Mouse (Mus musculus) lung, embryonic 14.5 days (tissue): ENCODE data around the gene Ccr5. TPM values are rescaled to one million over a fixed set of nuclear protein-coding genes. Genes with fewer than 3 reads are reported as not detected.
"Not testable (repeated sequence)": the region's sequence is repeated elsewhere in the genome, so short reads cannot be mapped to it uniquely, and the experiment has no call there.

Experiments
- ATAC-seq: fragments of 200-750 bp; cut with Nextera tagmentation; 2 replicates; pipeline ENCODE4 v1.8.0; 2017; ENCODE audit warnings: mild to moderate bottlenecking, moderate TSS enrichment, moderate library complexity; ENCODE audit not compliant: insufficient read depth
- DNase-seq: peaks from one replicate; pipeline ENCODE4 v3.0.0-alpha.2; 2015
- H3K27ac ChIP-seq: fragments of 300-500 bp; sonication (generic); 2 replicates; pipeline ENCODE4 v1.5.1; 2014; ENCODE audit warnings: low read depth, mild to moderate bottlenecking, moderate library complexity
- H3K27me3 ChIP-seq: fragments of 300-500 bp; sonication (generic); 2 replicates; pipeline ENCODE4 v1.6.1; 2014; ENCODE audit warnings: low read length, control low read depth; ENCODE audit not compliant: insufficient read depth
- H3K36me3 ChIP-seq: fragments of 300-500 bp; sonication (generic); 2 replicates; pipeline ENCODE4 v1.6.1; 2014; ENCODE audit warnings: control low read depth; ENCODE audit not compliant: insufficient read depth
- H3K4me1 ChIP-seq: fragments of 300-500 bp; sonication (generic); 2 replicates; pipeline ENCODE4 v1.6.1; 2014; ENCODE audit warnings: antibody characterized with exemption, control low read depth; ENCODE audit not compliant: insufficient read depth
- H3K4me2 ChIP-seq: fragments of 300-500 bp; sonication (generic); 2 replicates; pipeline ENCODE4 v1.6.1; 2014; ENCODE audit warnings: mild to moderate bottlenecking
- H3K4me3 ChIP-seq: fragments of 300-500 bp; sonication (generic); 2 replicates; pipeline ENCODE4 v1.5.1; 2014; ENCODE audit warnings: low read depth, low read length
- H3K9ac ChIP-seq: fragments of 300-500 bp; sonication (generic); 2 replicates; pipeline ENCODE4 v1.6.1; 2014
- H3K9me3 ChIP-seq: fragments of 300-500 bp; sonication (generic); 2 replicates; pipeline ENCODE4 v1.6.1; 2016; ENCODE audit warnings: low read depth, low read length, control low read depth
- CTCF ChIP-seq: IDR thresholded peaks from 2 replicates; pipeline ENCODE4 v1.5.1; 2016; ENCODE audit warnings: antibody characterized with exemption, low read depth
- WGBS: fragments of 180-500 bp; shearing (Covaris S2); extraction: QIAGEN DNeasy Blood & Tissue Kit; methylation state at CpG from one replicate; pipeline ENCODE4 v1.1.7; 2014; 5-methylcytosine and 5-hydroxymethylcytosine counted together
- polyA plus RNA-seq: library from polyadenylated mRNA; unstranded; fragments of >200 nt; fragmentation: Nextera tagmentation; extraction: Ambion mirVana; gene quantifications from 2 replicates; pipeline ENCODE4 v1.2.1, GENCODE M21; 2014

Ccr5 gene
- polyA plus RNA-seq, 1 experiment from 2014 or later: 0.37 TPM

DNA sequence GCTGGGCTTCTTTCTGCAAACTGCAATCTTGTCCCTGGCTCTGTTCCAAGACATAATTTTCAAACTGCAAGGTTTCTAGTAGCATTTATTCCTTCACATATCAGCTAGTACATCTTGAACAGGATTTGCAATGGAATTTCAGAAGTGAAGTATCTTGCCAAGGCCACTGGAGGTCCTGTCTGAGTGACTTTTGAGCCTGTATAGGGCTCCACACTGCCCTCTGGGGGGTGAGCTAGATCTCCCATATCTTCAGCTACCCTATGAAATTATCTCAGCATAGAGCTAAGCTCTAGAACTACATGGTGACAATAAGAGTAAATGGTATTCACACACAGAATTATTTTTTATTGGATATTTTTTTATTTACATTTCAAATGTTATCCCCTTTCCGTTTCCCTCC is 2.9 kb upstream of the Ccr5 start:
- TF ChIP-seq CTCF: peak; percentile 51
- Histone ChIP-seq H3K9me3 (no peaks in the 10 kb centered on the region), H3K4me3 (no peak overlapping the region), H3K9ac (no peak overlapping the region), H3K27ac (no peak overlapping the region), H3K27me3 (no peaks in the 10 kb centered on the region), H3K36me3 (no peaks in the 10 kb centered on the region), H3K4me1 (no peaks in the 10 kb centered on the region), H3K4me2 (no peak overlapping the region)
- DNase-seq: peak; percentile 51
- ATAC-seq: no peak
- 89% methylated on average over 1 of the region's 1 CpGs for WGBS

DNA sequence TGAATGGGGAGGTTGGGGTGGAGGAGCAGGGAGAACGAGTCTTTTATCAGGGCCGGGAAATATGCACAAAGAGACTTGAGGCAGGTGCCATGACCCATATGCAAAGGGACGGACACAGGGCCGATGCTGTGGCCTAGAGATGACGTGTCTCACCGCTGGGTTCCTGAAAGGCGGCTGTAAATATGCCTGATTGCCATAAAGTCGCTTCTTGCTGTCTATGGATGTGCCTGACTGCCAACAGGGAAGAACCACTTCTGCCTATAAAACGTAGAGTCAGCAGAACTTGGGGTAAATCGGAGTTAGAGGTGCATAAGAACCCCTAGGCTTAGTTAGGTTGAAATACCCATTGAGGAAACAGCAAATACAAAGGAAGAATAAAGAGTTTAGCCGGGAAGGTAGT is 4.2 kb downstream of the Ccr5 start:
- H3K9ac ChIP-seq: no peak overlapping the region
- 76% methylated on average over 11 of the region's 11 CpGs for WGBS
- H3K4me3 ChIP-seq: no peak overlapping the region
- DNase-seq (no peak), ATAC-seq (no peak)
- H3K27me3 ChIP-seq: no peaks in the 10 kb centered on the region
- H3K36me3 ChIP-seq: no peaks in the 10 kb centered on the region
- H3K27ac ChIP-seq: no peak overlapping the region
- H3K9me3 ChIP-seq: no peaks in the 10 kb centered on the region
- TF ChIP-seq CTCF: no peak
- no peak overlapping the region for H3K4me2 ChIP-seq
- H3K4me1 ChIP-seq: no peaks in the 10 kb centered on the region; the same call in 1 of the 2 replicates

DNA sequence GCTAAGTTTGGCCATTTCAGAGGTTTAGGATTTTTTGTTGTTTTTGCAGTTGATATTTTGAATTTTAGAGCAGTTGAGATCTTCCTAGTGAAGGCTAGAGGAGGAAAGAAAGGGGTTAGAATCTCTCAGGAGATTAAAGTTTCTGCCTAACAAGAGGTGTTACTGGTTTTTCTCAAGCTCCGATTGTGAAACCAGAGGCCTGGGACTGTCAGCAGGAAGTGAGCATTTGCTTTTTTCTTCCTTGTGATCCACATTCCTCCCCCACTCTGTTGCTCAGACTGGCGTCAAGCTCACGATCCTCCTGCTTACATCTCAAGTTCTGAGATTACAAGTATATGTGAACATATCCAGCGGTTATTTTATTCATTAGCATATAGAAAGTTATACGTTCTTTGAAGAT is 5.0 kb downstream of the Ccr5 start:
- no peaks in the 10 kb centered on the region for H3K9me3 ChIP-seq
- DNase-seq (peak; percentile 72), ATAC-seq (peak; percentile 73; the same call in 1 of the 2 replicates)
- no peak overlapping the region for H3K4me3 ChIP-seq
- no peaks in the 10 kb centered on the region for H3K27me3 ChIP-seq
- no peak overlapping the region for H3K9ac ChIP-seq
- no peak overlapping the region; the same call in 1 of the 2 replicates for H3K27ac ChIP-seq
- no peaks in the 10 kb centered on the region; the same call in 1 of the 2 replicates for H3K4me1 ChIP-seq
- no peak overlapping the region for H3K4me2 ChIP-seq
- WGBS: 16% methylated on average over 5 of the region's 5 CpGs
- no peak for TF ChIP-seq CTCF
- no peaks in the 10 kb centered on the region for H3K36me3 ChIP-seq

DNA sequence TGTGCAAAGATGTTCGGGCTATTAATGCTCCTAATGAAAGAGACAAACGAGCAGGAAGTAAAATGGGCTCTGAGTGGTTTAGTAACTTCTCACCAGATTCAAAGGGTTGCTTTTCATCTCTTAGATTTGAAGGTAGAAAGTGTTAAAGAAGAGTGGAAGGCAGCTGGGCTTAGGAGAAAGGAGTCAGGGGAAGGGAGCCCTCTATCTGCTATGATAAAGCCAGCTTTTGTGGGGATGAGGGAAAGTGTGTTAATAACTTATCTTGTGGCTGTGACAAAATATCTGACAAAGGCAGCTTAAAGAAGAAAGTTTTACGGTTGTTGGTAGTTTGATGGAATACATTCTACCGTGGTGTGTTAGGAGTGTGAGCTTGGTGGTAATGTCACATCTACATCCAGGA is 6.1 kb downstream of the Ccr5 start:
- H3K4me2 ChIP-seq: no peak overlapping the region
- DNase-seq (no peak), ATAC-seq (no peak)
- no peak overlapping the region for H3K27ac ChIP-seq
- 22% methylated on average over 4 of the region's 4 CpGs for WGBS
- no peaks in the 10 kb centered on the region; the same call in 1 of the 2 replicates for H3K4me1 ChIP-seq
- H3K36me3 ChIP-seq: no peaks in the 10 kb centered on the region
- TF ChIP-seq CTCF: no peak
- H3K4me3 ChIP-seq: no peak overlapping the region
- H3K27me3 ChIP-seq: no peaks in the 10 kb centered on the region
- H3K9ac ChIP-seq: no peak overlapping the region
- H3K9me3 ChIP-seq: no peaks in the 10 kb centered on the region

DNA sequence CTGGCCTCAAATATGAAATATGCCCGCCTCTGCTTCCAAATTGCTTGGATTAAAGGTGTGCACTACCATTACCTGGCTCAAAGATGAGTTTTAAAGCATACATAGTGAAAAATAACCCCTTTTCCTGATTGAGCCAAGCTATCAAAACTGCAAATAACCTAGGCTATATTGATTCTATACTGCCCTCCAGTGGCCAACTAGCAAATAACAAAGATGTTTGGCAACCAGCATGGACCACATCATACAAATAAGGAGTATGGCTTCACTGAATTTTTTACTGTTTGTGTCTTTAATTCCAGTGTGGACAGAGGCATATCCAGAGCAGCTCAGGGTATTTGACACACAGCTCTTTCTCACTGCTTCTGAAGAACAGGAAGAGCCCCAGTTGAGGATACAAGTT is 7.0 kb downstream of the Ccr5 start:
- no peak overlapping the region for H3K9ac ChIP-seq
- WGBS: 3% methylated on average over 1 of the region's 1 CpGs
- H3K4me1 ChIP-seq: no peaks in the 10 kb centered on the region; the same call in 1 of the 2 replicates
- no peaks in the 10 kb centered on the region for H3K9me3 ChIP-seq
- H3K27me3 ChIP-seq: no peaks in the 10 kb centered on the region
- no peaks in the 10 kb centered on the region for H3K36me3 ChIP-seq
- TF ChIP-seq CTCF: peak; percentile 74
- H3K4me3 ChIP-seq: no peak overlapping the region
- H3K4me2 ChIP-seq: no peak overlapping the region
- DNase-seq: peak; percentile 88
- H3K27ac ChIP-seq: no peak overlapping the region
- ATAC-seq: peak; percentile 59; the same call in 1 of the 2 replicates

DNA sequence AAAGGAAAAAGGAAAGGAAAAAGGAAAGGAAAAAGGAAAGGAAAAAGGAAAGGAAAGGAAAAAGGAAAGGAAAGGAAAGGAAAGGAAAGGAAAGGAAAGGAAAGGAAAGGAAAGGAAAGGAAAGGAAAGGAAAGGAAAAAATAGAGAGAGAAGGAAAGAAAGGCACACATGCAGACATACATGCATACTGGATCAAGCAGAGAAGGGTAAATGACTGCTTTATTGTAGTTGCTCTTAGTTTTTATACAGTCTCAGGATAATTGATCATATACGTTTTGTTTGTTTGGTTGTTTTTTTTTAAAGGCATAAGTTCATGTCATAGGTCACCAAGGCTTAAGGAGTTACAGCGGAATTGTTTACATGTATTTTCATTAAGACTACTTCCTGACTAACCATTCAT is 11.6 kb downstream of the Ccr5 start:
- ATAC-seq, H3K27ac ChIP-seq, H3K27me3 ChIP-seq, DNase-seq, H3K4me2 ChIP-seq, H3K4me3 ChIP-seq, H3K4me1 ChIP-seq, H3K36me3 ChIP-seq, H3K9ac ChIP-seq, H3K9me3 ChIP-seq: not testable (repeated sequence)
- WGBS: 53% methylated on average over 2 of the region's 2 CpGs

DNA sequence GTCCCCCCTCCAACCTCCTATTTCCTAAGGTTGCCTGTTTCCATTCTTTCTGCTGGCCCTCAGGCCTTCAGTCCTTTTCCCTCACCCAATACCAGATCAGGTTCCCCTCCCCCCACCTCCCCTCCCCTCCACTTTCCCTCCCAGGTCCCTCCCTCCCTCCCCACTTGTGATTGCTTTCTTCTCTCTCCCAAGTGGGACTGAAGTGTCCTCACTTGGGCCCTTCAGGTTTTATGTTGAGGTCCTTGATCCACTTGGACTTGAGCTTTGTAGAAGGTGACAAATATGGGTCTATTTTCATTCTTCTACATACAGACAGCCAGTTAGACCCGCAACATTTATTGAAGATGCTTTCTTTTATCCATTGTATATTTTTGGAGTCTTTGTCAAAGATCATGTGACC is 13.6 kb downstream of the Ccr5 start:
- not testable (repeated sequence) for H3K9me3 ChIP-seq, H3K36me3 ChIP-seq, H3K4me2 ChIP-seq, H3K27me3 ChIP-seq, ATAC-seq, H3K4me3 ChIP-seq, DNase-seq, H3K9ac ChIP-seq, H3K4me1 ChIP-seq, H3K27ac ChIP-seq
- 81% methylated on average over 1 of the region's 1 CpGs for WGBS

DNA sequence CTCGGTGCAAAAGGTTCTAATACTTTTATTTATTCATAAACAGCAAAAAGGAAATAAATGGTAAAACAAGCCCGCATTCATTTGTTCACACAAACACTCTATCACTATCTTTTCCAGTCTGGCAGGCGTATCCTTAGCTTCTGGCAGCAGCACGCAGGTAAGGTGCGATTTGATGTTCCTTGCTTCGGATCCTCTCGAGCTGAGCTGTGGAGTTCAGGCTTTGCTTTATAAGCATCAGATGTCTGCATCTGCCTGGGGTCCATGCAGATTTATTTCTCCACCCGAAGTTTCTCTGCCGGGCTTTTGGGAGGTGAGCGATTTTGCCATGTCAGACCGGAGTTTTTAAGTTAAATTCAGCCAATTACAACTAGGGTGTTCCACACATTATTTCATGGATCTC is 16.3 kb downstream of the Ccr5 start:
- no peak overlapping the region for H3K9ac ChIP-seq
- no peak overlapping the region for H3K4me3 ChIP-seq
- TF ChIP-seq CTCF: no peak
- H3K27me3 ChIP-seq: no peaks in the 10 kb centered on the region
- H3K36me3 ChIP-seq: no peaks in the 10 kb centered on the region
- peak overlapping the region; percentile 60 for H3K27ac ChIP-seq
- no peaks in the 10 kb centered on the region for H3K4me1 ChIP-seq
- ATAC-seq (no peak; the same call in 1 of the 2 replicates), DNase-seq (no peak)
- WGBS: 48% methylated on average over 11 of the region's 11 CpGs
- 0 out of 2 replicates have a peak overlapping the region, but pooled peaks have one; percentile 7 for H3K4me2 ChIP-seq
- H3K9me3 ChIP-seq: no peaks in the 10 kb centered on the region
